Mouse (Mus musculus) liver, embryonic 13.5 days (tissue): ENCODE results near the gene Gas8. TPM values are rescaled to one million over a fixed set of nuclear protein-coding genes. Genes with fewer than 3 reads are reported as not detected.
"Not testable (repeated sequence)": the region's sequence is repeated elsewhere in the genome, so short reads cannot be mapped to it uniquely, and the experiment has no call there.

Source experiments
- ATAC-seq: fragments of 200-750 bp; cut with Nextera tagmentation; 2 replicates; pipeline ENCODE4 v1.8.0; 2017; ENCODE audit warnings: low read depth, mild to moderate bottlenecking, moderate number of reproducible peaks, moderate library complexity
- DNase-seq: peaks from one replicate; pipeline ENCODE4 v3.0.0; 2022
- H3K27ac ChIP-seq: fragments of 300-500 bp; sonication (generic); 2 replicates; pipeline ENCODE4 v1.5.1; 2015; ENCODE audit warnings: moderate library complexity, mild to moderate bottlenecking, inconsistent platforms
- H3K27me3 ChIP-seq: fragments of 300-500 bp; sonication (generic); 2 replicates; pipeline ENCODE4 v1.6.1; 2015; ENCODE audit warnings: mild to moderate bottlenecking, inconsistent platforms
- H3K36me3 ChIP-seq: fragments of 300-500 bp; sonication (generic); 2 replicates; pipeline ENCODE4 v1.6.1; 2015; ENCODE audit warnings: mild to moderate bottlenecking, inconsistent platforms
- H3K4me1 ChIP-seq: fragments of 300-500 bp; sonication (generic); replicated peaks from 2 replicates; pipeline ENCODE4 v1.6.1; 2015; ENCODE audit warnings: inconsistent platforms
- H3K4me2 ChIP-seq: fragments of 300-500 bp; sonication (generic); 2 replicates; pipeline ENCODE4 v1.6.1; 2015; ENCODE audit warnings: inconsistent platforms, mild to moderate bottlenecking, moderate library complexity
- H3K4me3 ChIP-seq: fragments of 300-500 bp; sonication (generic); replicated peaks from 2 replicates; pipeline ENCODE4 v1.5.1; 2015; ENCODE audit warnings: mild to moderate bottlenecking, inconsistent platforms
- H3K9ac ChIP-seq: fragments of 300-500 bp; sonication (generic); 2 replicates; pipeline ENCODE4 v1.6.1; 2015; ENCODE audit warnings: mild to moderate bottlenecking, inconsistent platforms
- H3K9me3 ChIP-seq: fragments of 300-500 bp; sonication (generic); replicated peaks from 2 replicates; pipeline ENCODE4 v1.6.1; 2016; ENCODE audit warnings: inconsistent platforms
- WGBS: fragments of 180-500 bp; shearing (Covaris S2); methylation state at CpG from one replicate; pipeline ENCODE4 v1.1.7; 2015; ENCODE audit not compliant: insufficient replicate concordance; 5-methylcytosine and 5-hydroxymethylcytosine counted together
- polyA plus RNA-seq: library from polyadenylated mRNA; unstranded; fragments of >200 nt; fragmentation: Nextera tagmentation; extraction: Ambion mirVana; gene quantifications from 2 replicates; pipeline ENCODE4 v1.2.1, GENCODE M21; 2015

The Gas8 gene
- polyA plus RNA-seq, result 4.2 and 4.8 TPM in 2 replicates

- no peak within 1 kb of the TSS for H3K27ac ChIP-seq
- H3K4me2 ChIP-seq, result peak within 1 kb of the TSS; percentile 82
- peaks cover 24% of the 10 kb centered on the region for H3K4me1 ChIP-seq
- H3K27me3 ChIP-seq, result peaks cover 43% of the 10 kb centered on the region
- under 1% methylated on average over 20 of the region's 20 CpGs for WGBS
- H3K36me3 ChIP-seq, result peaks cover 16% of the 10 kb centered on the region; the same call in 1 of the 2 replicates
- peak; percentile 68 for DNase-seq
- H3K9me3 ChIP-seq, result no peaks in the 10 kb centered on the region
- ATAC-seq, result peak; percentile 83
- peak within 1 kb of the TSS; percentile 64 for H3K9ac ChIP-seq
- H3K4me3 ChIP-seq, result peak within 1 kb of the TSS; percentile 66
These were observed at the start of gene Gas8 for GRCm38 (mm10) chr8:123518667-123519066. TSS of gene Gas8 (plus strand) at chr8:123518834.

GRCm38 (mm10) chr8:123472991-123473390 lies 45.6 kb upstream of the Gas8 start:
- H3K4me3 ChIP-seq, DNase-seq, H3K4me2 ChIP-seq, H3K36me3 ChIP-seq, H3K9ac ChIP-seq, H3K27me3 ChIP-seq, H3K27ac ChIP-seq, ATAC-seq, H3K9me3 ChIP-seq: not testable (repeated sequence)
- peaks cover 16% of the 10 kb centered on the region for H3K4me1 ChIP-seq
- WGBS, result 63% methylated on average over 6 of the region's 6 CpGs

GRCm38 (mm10) chr8:123474549-123474948 lies 44.1 kb upstream of the Gas8 start:
- H3K4me3 ChIP-seq, H3K9me3 ChIP-seq, H3K27me3 ChIP-seq, H3K27ac ChIP-seq, H3K4me2 ChIP-seq, H3K36me3 ChIP-seq, DNase-seq, ATAC-seq: not testable (repeated sequence)
- WGBS, result 33% methylated on average over 5 of the region's 5 CpGs
- Histone ChIP-seq H3K9ac (0 out of 2 replicates have a peak overlapping the region, but pooled peaks have one; percentile 17), H3K4me1 (peaks cover 28% of the 10 kb centered on the region)

- H3K4me2 ChIP-seq, result peak overlapping the region; percentile 87
- H3K27ac ChIP-seq, result peak overlapping the region; percentile 91
- DNase-seq, result no peak
- H3K36me3 ChIP-seq, result peaks cover 20% of the 10 kb centered on the region
- no peaks in the 10 kb centered on the region for H3K27me3 ChIP-seq
- 10% methylated on average over 34 of the region's 34 CpGs for WGBS
- H3K4me3 ChIP-seq, result peak overlapping the region; percentile 85
- peaks cover 38% of the 10 kb centered on the region for H3K4me1 ChIP-seq
- H3K9me3 ChIP-seq, result no peaks in the 10 kb centered on the region
- H3K9ac ChIP-seq, result peak overlapping the region; percentile 81
- ATAC-seq, result peak; percentile 21; the same call in 1 of the 2 replicates
These were observed 41.5 kb upstream of the Gas8 start for GRCm38 (mm10) chr8:123476911-123477736.

- Histone ChIP-seq H3K27me3 (no peaks in the 10 kb centered on the region), H3K4me3 (peak within 1 kb of the TSS; percentile 85), H3K36me3 (peaks cover 27% of the 10 kb centered on the region), H3K4me1 (peaks cover 38% of the 10 kb centered on the region), H3K4me2 (peak within 1 kb of the TSS; percentile 87), H3K9me3 (no peaks in the 10 kb centered on the region), H3K27ac (peak within 1 kb of the TSS; percentile 91), H3K9ac (peak within 1 kb of the TSS; percentile 81)
- under 1% methylated on average over 58 of the region's 58 CpGs for WGBS
- ATAC-seq, result peak; percentile 91
- peak; percentile 83 for DNase-seq
These were observed 40.8 kb upstream of the Gas8 start, which contains the start of gene Afg3l1 for GRCm38 (mm10) chr8:123477737-123478258. TSS of gene Afg3l1 (plus strand) at chr8:123477903.

GRCm38 (mm10) chr8:123478456-123479218 lies 40.0 kb upstream of the Gas8 start:
- H3K9me3 ChIP-seq, result no peaks in the 10 kb centered on the region
- H3K27ac ChIP-seq, result peak overlapping the region; percentile 91
- peak overlapping the region; percentile 85 for H3K4me3 ChIP-seq
- ATAC-seq (peak; percentile 5; the same call in 1 of the 2 replicates), DNase-seq (peak; percentile 23)
- peaks cover 38% of the 10 kb centered on the region for H3K4me1 ChIP-seq
- H3K4me2 ChIP-seq, result peak overlapping the region; percentile 87
- H3K9ac ChIP-seq, result peak overlapping the region; percentile 81
- peaks cover 33% of the 10 kb centered on the region for H3K36me3 ChIP-seq
- H3K27me3 ChIP-seq, result no peaks in the 10 kb centered on the region
- whole genome bisulfite sequencing, result 28% methylated on average over 16 of the region's 16 CpGs

GRCm38 (mm10) chr8:123482627-123483026 lies 36.0 kb upstream of the Gas8 start:
- Histone ChIP-seq H3K9ac (no peak overlapping the region), H3K4me2 (no peak overlapping the region), H3K27ac (no peak overlapping the region), H3K4me1 (peaks cover 22% of the 10 kb centered on the region), H3K9me3 (no peaks in the 10 kb centered on the region), H3K4me3 (no peak overlapping the region), H3K36me3 (peaks cover 71% of the 10 kb centered on the region), H3K27me3 (no peaks in the 10 kb centered on the region)
- 78% methylated on average over 7 of the region's 7 CpGs for WGBS
- no peak for ATAC-seq
- DNase-seq, result no peak

GRCm38 (mm10) chr8:123491280-123492075 lies 27.2 kb upstream of the Gas8 start:
- no peak overlapping the region for H3K9ac ChIP-seq
- no peaks in the 10 kb centered on the region for H3K9me3 ChIP-seq
- peaks cover 96% of the 10 kb centered on the region for H3K36me3 ChIP-seq
- H3K4me1 ChIP-seq, result no peaks in the 10 kb centered on the region
- 82% methylated on average over 15 of the region's 15 CpGs for WGBS
- no peak overlapping the region for H3K4me2 ChIP-seq
- ATAC-seq (no peak), DNase-seq (no peak)
- H3K4me3 ChIP-seq, result no peak overlapping the region
- H3K27me3 ChIP-seq, result no peaks in the 10 kb centered on the region
- no peak overlapping the region for H3K27ac ChIP-seq

- peaks cover 96% of the 10 kb centered on the region for H3K36me3 ChIP-seq
- no peak for ATAC-seq
These were observed 25.7 kb upstream of the Gas8 start for GRCm38 (mm10) chr8:123492898-123493297.

GRCm38 (mm10) chr8:123497699-123498098 lies 20.9 kb upstream of the Gas8 start:
- DNase-seq (no peak), ATAC-seq (no peak)
- H3K4me1 ChIP-seq, result peaks cover 7% of the 10 kb centered on the region
- H3K9me3 ChIP-seq, result no peaks in the 10 kb centered on the region
- 83% methylated on average over 4 of the region's 4 CpGs for WGBS
- no peak overlapping the region for H3K4me2 ChIP-seq
- no peaks in the 10 kb centered on the region for H3K27me3 ChIP-seq
- no peak overlapping the region for H3K9ac ChIP-seq
- H3K36me3 ChIP-seq, result peaks cover 99% of the 10 kb centered on the region
- no peak overlapping the region for H3K27ac ChIP-seq
- no peak overlapping the region for H3K4me3 ChIP-seq

More at GRCm38 (mm10) chr8:123492898-123493297, 25.7 kb upstream of the Gas8 start:
- Histone ChIP-seq H3K27me3 (no peaks in the 10 kb centered on the region), H3K9ac (no peak overlapping the region), H3K4me1 (no peaks in the 10 kb centered on the region), H3K27ac (no peak overlapping the region), H3K4me3 (no peak overlapping the region), H3K9me3 (no peaks in the 10 kb centered on the region), H3K4me2 (no peak overlapping the region)
- no peak for DNase-seq
- WGBS, result 87% methylated on average over 9 of the region's 9 CpGs
